Mouse (Mus musculus) lung, adult 18-20 months (tissue): ENCODE data around the gene Slc25a28.
A peak's percentile ranks its signal among the peaks of the same experiment; 100 is the strongest.

ENCODE experiments used
- DNase-seq, 2 experiments: peaks; one replicate each; pipeline ENCODE4 v3.0.0; 2022; ENCODE audit warnings: mixed read lengths in 2 of 2

Gene Slc25a28

DNA sequence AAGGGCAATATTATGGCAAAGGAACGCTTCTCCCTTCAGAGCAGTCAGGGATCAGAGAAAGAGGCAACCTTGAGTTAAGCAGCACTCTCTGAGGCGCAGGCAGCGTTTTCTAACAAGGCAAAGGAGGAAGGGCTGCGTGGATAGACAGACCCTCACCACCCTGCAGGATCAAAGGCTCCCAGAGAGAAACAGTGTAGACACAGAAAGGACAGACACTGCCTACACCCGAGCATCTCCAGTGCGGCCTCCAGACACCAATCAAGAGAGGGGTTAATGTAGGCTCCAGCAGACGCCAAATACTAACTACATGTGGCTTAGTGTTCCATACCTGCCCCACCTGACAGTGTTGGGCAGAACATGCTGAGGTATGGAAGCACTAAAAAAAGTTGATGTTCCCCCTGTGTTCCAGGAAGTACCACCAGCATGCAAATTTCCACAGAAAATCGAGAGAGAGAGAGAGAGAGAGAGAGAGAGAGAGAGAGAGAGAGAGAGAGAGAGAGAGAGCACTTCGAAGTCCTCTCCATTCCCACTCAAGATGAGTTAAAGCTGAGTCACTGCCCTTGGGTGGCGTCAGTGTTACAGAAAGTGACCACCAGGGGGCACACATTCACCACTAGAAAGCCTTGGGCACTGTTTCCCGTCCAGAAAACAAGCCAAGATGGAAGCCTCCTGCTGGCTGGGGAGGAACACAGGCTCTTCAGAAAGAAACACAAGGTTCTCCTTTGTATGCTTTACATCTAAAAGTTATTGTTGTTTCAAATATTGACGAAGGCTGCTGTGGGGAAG lies 44.0 kb downstream of the Slc25a28 start:
- peak; percentile 77 to 80 for DNase-seq

DNA sequence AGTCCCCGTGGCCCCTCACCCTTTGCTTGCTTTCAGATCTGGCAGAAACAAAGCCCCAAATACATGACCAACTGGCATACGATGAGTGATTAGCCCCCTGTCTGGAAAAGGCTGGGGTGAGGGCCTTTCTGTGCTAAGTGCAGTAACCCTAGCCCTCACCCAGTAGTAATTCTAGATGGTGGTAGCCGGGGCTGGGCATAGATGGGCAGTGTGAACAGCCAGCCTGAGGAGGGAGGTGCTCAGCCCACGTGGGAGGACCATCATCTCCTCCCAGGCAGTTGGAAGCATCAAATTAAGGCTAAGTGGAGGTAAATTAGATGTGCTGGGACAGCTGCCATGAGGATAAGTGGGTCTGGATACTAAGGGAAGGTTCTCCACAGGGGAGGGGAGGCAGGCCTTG lies 45.6 kb downstream of the Slc25a28 start:
- DNase-seq, result no peak

GRCm38 (mm10) chr19:43627345-43627744 lies 47.3 kb downstream of the Slc25a28 start:
- DNase-seq, result no peak

DNA sequence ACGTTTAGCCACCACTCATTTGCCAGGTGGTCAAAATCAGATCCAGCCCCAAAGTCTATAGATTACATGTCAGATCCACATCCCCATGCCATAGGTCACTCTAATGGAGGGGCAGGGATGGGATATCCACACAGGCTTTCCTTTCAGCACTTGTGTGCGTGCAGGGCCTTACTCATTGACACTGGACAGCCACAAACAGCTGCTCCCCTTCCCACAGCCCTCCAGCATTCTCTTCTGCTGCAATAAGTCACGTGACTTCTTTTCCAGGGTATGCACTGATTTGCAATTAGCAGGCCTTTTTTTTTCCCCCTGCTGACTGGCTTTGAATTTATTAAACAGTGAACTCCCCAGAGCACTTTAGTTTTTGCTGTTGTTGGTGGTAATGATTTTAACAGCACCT lies 48.5 kb downstream of the Slc25a28 start:
- DNase-seq, result no peak

DNA sequence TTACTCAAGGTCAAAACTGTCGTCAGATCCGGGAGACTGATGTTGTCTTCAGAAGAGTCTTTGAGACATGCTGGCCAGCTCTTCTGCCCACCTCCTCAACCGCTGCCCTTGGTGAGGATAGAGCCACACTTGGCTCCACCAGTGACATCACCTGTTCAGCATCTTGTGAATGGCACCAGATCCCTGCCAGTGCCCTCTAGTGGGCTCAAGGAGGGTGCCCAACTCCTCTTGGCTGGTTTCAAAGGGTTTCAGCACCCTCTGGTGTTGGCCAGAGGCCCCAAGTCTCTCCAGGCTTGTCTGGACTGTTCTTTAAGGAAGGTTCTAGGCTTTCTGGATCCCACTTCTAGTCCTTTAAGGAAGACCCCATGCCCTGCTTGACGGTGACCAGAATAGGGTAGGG lies 50.8 kb downstream of the Slc25a28 start:
- peak; percentile 48 to 66 for DNase-seq

DNA sequence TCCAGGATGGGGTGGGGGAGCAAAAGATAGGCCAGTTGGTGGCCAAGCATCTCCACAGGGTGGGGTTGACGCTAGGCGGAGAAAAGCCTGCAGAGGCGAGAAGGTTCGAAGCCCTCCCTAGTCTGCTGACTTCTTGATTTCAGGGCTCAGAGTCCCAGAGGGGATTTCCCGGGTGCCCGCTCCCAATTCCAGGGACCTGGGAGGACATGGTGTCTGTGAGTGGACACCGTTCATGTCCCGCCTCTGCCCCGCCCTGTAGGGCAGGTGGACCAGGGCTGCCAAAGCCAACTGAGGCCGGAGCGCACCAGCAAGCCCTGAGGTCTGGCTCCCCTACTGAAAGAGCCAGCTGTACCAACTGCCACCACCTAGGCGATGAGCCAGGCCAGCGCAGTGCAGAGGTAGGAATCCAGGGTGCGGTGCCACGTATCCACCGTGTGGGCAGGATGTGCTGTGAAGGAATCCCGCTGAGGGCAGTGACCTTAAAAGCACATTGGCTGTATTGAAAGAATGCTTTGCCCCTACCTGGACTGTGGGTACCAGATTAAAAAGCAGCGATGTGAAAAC lies 54.7 kb downstream of the Slc25a28 start:
- DNase-seq, result no peak

GRCm38 (mm10) chr19:43618505-43619030 lies 56.1 kb downstream of the Slc25a28 start:
- no peak for DNase-seq

GRCm38 (mm10) chr19:43617761-43618349 lies 56.8 kb downstream of the Slc25a28 start:
- DNase-seq, result no peak

DNA sequence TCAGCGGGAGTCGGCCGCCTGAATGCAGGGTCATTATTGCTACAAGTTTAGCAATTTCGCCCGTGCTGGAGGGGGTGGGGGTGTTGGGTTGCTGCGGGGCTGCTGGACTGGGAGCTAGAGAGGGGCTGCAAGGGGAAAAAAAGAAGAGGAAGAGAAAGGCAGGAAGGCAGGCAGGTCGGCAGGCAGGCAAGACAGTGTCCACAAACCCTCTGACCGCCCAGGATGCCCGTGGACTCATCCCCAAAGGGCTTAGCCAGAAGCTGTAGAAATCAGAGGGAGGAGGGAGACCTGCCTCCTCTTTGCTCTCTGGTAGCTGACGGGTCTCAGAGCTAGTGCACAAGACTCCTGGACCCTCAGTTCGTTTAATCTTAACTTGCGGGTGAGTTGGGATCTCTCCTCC lies 57.8 kb downstream of the Slc25a28 start:
- DNase-seq, result no peak

- no peak for DNase-seq
Observed at GRCm38 (mm10) chr19:43616415-43616861, 58.2 kb downstream of the Slc25a28 start.

- no peak for DNase-seq
Observed at GRCm38 (mm10) chr19:43615571-43616414, 58.9 kb downstream of the Slc25a28 start.

DNA sequence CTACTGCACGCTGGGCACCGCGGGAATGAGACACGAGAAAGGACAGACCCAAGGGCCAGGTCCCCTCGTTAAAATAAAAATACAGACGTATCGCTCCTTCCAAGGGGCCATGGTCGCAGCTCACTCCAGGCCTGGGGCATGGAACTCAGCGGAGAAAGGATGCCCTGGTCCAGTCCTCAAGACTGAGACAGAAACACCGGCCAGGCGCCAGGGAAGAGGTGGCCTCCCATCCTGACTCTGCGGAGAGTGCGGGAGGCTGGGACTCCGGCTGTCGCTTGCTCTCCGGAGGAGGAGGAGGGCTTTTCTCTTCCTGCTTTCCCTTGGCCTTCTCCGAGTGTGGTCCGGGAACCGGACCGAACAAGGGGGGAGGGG lies 59.6 kb downstream of the Slc25a28 start:
- no peak for DNase-seq

DNA sequence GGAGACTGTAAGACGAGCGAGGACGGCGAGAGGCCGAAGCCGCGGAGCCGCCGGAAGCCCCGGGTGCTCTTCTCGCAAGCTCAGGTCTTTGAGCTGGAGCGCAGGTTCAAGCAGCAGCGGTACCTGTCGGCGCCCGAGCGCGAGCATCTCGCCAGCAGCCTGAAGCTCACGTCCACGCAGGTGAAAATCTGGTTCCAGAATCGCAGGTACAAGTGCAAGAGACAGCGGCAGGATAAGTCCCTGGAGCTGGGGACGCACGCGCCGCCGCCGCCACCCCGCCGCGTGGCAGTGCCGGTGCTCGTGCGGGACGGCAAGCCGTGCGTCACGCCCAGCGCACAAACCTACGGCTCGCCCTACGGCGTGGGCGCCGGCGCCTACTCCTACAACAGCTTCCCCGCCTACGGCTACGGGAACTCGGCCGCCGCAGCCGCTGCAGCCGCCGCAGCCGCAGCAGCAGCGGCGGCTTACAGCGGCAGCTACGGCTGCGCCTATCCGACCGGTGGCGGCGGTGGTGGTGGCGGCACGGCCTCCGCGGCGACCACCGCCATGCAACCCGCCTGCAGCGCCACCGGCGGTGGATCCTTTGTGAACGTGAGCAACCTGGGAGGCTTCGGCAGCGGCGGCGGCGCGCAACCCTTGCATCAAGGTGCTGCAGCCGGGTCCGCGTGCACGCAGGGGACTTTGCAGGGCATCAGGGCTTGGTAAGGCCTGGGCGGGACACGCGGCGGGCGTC lies 60.2 kb downstream of the Slc25a28 start:
- no peak for DNase-seq
